Mouse (Mus musculus) lung, postnatal 0 days (tissue): ENCODE measurements around the gene F11r.

Experiments
- CTCF ChIP-seq: IDR thresholded peaks from 2 replicates; pipeline ENCODE4 v1.5.1; 2016; ENCODE audit warnings: antibody characterized with exemption, mild to moderate bottlenecking
- EP300 ChIP-seq: IDR thresholded peaks from 2 replicates; pipeline ENCODE4 v1.6.1; 2016; ENCODE audit warnings: antibody characterized with exemption, mild to moderate bottlenecking, control low read depth

DNA sequence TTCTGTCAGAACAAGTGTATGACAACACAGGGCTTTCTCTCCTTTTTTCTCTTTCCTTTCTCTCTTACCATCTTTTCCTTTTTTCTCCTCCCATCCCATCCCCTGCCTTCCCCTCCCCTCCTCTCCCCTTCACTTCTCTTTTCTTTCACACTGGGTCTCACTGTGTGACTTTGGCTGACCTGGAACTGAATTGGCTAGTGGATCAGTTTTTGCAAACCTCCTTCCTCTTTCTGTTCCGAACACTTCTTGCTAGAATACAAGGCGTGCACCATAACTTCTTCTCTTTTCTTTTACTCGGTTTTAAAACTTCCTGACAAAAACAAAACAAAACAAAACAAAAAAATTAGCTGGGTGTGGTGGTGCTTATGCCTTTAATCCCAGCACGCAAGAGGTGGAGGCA lies 29.2 kb downstream of the F11r start:
- TF ChIP-seq CTCF (no peak), EP300 (no peak)
